Mouse (Mus musculus): ENCODE data around the gene Gm20388. TPM values are rescaled to one million over a fixed set of nuclear protein-coding genes. Genes with fewer than 3 reads are reported as not detected.
A peak's percentile ranks its signal among the peaks of the same experiment; 100 is the strongest.

The Gm20388 gene
- polyA plus RNA-seq, 1 experiment = 10.6 TPM

GRCm38 (mm10) chr8:123643330-123644051 is 3732.8 kb downstream of the Gm20388 start:
- Histone ChIP-seq H3K4me3 (replicated peaks; ENCODE audit: control insufficient read depth, low read depth, low read length) (no peak overlapping the region), H3K4me1 (ENCODE audit: control insufficient read depth, insufficient read depth, low read length) (no peaks in the 10 kb centered on the region), H3K27ac (ENCODE audit: control insufficient read depth, insufficient read depth, low read depth, low read length, poor library complexity) (no peak overlapping the region)
- 23% methylated on average over 25 of the region's 25 CpGs for WGBS
- TF ChIP-seq POLR2A (IDR thresholded peaks at IDR 0.05; ENCODE audit: borderline replicate concordance, control insufficient read depth, low read depth, low read length) = no peak
- TF ChIP-seq CTCF (IDR thresholded peaks at IDR 0.05; ENCODE audit: control insufficient read depth, insufficient read depth, low read length) = peak; percentile 42

DNA sequence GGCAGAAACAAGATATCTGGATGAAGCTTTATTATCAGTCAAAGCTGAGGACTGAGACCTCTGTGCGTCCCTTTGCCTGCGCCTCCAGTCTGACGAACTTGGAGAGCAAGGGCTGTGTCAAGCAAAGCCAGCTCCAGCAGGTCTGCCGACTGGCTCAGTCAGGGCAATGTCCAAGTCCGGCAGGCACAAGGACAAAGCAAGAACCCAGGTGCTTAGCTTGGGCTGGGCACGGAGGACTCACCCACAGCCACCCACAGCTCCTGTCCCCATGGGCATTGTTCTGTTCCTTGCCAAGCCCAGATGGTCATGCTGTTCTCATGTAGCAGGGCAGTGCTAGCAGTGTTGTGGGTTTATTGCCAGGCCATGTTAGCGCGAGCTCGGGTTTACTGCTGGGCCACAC is 3734.6 kb downstream of the Gm20388 start:
- 74% methylated on average over 9 of the region's 9 CpGs for WGBS
- Histone ChIP-seq H3K27ac (ENCODE audit: control insufficient read depth, insufficient read depth, low read depth, low read length, poor library complexity) (no peak overlapping the region), H3K4me3 (replicated peaks; ENCODE audit: control insufficient read depth, low read depth, low read length) (no peak overlapping the region), H3K4me1 (ENCODE audit: control insufficient read depth, insufficient read depth, low read length) (no peaks in the 10 kb centered on the region)
- TF ChIP-seq POLR2A (IDR thresholded peaks at IDR 0.05; ENCODE audit: borderline replicate concordance, control insufficient read depth, low read depth, low read length) = no peak
- no peak for TF ChIP-seq CTCF (IDR thresholded peaks at IDR 0.05; ENCODE audit: control insufficient read depth, insufficient read depth, low read length)

GRCm38 (mm10) chr8:123648245-123649170 is 3737.9 kb downstream of the Gm20388 start:
- TF ChIP-seq POLR2A (IDR thresholded peaks at IDR 0.05; ENCODE audit: borderline replicate concordance, control insufficient read depth, low read depth, low read length) (no peak), CTCF (IDR thresholded peaks at IDR 0.05; ENCODE audit: control insufficient read depth, insufficient read depth, low read length) (no peak)
- Histone ChIP-seq H3K27ac (ENCODE audit: control insufficient read depth, insufficient read depth, low read depth, low read length, poor library complexity) (no peak overlapping the region), H3K4me1 (ENCODE audit: control insufficient read depth, insufficient read depth, low read length) (peaks cover 1% of the 10 kb centered on the region; the same call in 1 of the 2 replicates), H3K4me3 (replicated peaks; ENCODE audit: control insufficient read depth, low read depth, low read length) (no peak overlapping the region)
- 78% methylated on average over 17 of the region's 17 CpGs for WGBS

- H3K4me3 ChIP-seq (replicated peaks; ENCODE audit: control insufficient read depth, low read depth, low read length) = no peak overlapping the region
- H3K27ac ChIP-seq (ENCODE audit: control insufficient read depth, insufficient read depth, low read depth, low read length, poor library complexity) = no peak overlapping the region
- H3K4me1 ChIP-seq (ENCODE audit: control insufficient read depth, insufficient read depth, low read length) = peaks cover 1% of the 10 kb centered on the region; the same call in 1 of the 2 replicates
- TF ChIP-seq CTCF (IDR thresholded peaks at IDR 0.05; ENCODE audit: control insufficient read depth, insufficient read depth, low read length) (no peak), POLR2A (IDR thresholded peaks at IDR 0.05; ENCODE audit: borderline replicate concordance, control insufficient read depth, low read depth, low read length) (no peak)
- WGBS = 83% methylated on average over 12 of the region's 12 CpGs
Measured at GRCm38 (mm10) chr8:123649483-123649882, 3738.8 kb downstream of the Gm20388 start.

DNA sequence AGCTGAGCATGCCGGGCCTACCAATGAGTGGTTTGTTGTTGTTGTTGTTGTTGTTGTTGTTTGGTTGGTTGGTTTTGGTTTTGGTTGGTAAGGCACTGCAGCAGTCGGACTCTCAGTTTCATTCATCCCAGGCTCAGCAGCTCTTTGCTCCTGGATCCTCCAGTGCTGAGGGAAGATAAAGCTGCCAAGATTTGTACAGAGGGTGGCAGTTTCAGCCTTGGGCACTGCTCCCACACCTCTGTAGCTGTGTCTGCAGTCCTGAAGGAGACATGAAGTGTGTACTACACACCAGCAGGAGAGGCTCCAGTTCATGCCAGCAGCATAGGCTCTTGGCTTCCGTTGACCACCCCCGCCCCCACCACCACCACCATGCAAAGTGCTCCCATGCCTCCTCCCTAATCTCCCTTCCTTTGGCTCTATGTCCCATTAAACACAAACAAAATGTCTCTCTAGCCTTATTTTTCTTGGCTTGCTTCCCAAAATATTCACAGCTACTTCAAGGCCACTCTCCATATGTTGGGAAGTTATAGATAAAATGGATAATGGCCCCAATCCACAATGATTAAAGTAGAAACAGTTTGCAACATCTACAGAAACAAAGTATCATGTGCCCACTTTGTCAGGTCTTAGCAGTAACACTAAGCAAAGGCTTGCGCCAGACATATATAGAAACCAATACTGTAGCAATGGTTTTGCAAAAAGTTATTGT is 3740.9 kb downstream of the Gm20388 start:
- Histone ChIP-seq H3K4me1 (ENCODE audit: control insufficient read depth, insufficient read depth, low read length) (peaks cover 1% of the 10 kb centered on the region; the same call in 1 of the 2 replicates), H3K4me3 (replicated peaks; ENCODE audit: control insufficient read depth, low read depth, low read length) (no peak overlapping the region), H3K27ac (ENCODE audit: control insufficient read depth, insufficient read depth, low read depth, low read length, poor library complexity) (no peak overlapping the region)
- TF ChIP-seq POLR2A (IDR thresholded peaks at IDR 0.05; ENCODE audit: borderline replicate concordance, control insufficient read depth, low read depth, low read length) (no peak), CTCF (IDR thresholded peaks at IDR 0.05; ENCODE audit: control insufficient read depth, insufficient read depth, low read length) (no peak)
- 84% methylated on average over 5 of the region's 5 CpGs for WGBS

GRCm38 (mm10) chr8:123652641-123653040 is 3742.0 kb downstream of the Gm20388 start:
- TF ChIP-seq POLR2A (IDR thresholded peaks at IDR 0.05; ENCODE audit: borderline replicate concordance, control insufficient read depth, low read depth, low read length) (no peak), CTCF (IDR thresholded peaks at IDR 0.05; ENCODE audit: control insufficient read depth, insufficient read depth, low read length) (no peak)
- H3K27ac ChIP-seq (ENCODE audit: control insufficient read depth, insufficient read depth, low read depth, low read length, poor library complexity) = no peak overlapping the region
- H3K4me1 ChIP-seq (ENCODE audit: control insufficient read depth, insufficient read depth, low read length) = peaks cover 1% of the 10 kb centered on the region; the same call in 1 of the 2 replicates
- 61% methylated on average over 4 of the region's 4 CpGs for WGBS
- no peak overlapping the region for H3K4me3 ChIP-seq (replicated peaks; ENCODE audit: control insufficient read depth, low read depth, low read length)

- Histone ChIP-seq H3K4me1 (ENCODE audit: control insufficient read depth, insufficient read depth, low read length) (peaks cover 1% of the 10 kb centered on the region; the same call in 1 of the 2 replicates), H3K4me3 (replicated peaks; ENCODE audit: control insufficient read depth, low read depth, low read length) (peak within 1 kb of the TSS; percentile 66), H3K27ac (ENCODE audit: control insufficient read depth, insufficient read depth, low read depth, low read length, poor library complexity) (peak within 1 kb of the TSS; percentile 70)
- 4% methylated on average over 58 of the region's 58 CpGs for WGBS
- TF ChIP-seq POLR2A (IDR thresholded peaks at IDR 0.05; ENCODE audit: borderline replicate concordance, control insufficient read depth, low read depth, low read length) (peak; percentile 42; the same call in 1 of the 2 replicates), CTCF (IDR thresholded peaks at IDR 0.05; ENCODE audit: control insufficient read depth, insufficient read depth, low read length) (peak; percentile 47; the same call in 1 of the 2 replicates)
Measured at GRCm38 (mm10) chr8:123653308-123653993, 3742.8 kb downstream of the Gm20388 start, which contains the start of gene Rhou. TSS of gene Rhou (plus strand) at chr8:123653929.

Data from bone marrow, adult 2 months (tissue).